Mouse (Mus musculus): ENCODE results near the gene Olfr1295. TPM values are rescaled to one million over a fixed set of nuclear protein-coding genes. Genes with fewer than 3 reads are reported as not detected.

Gene Olfr1295
- not detected for polyA plus RNA-seq (2014; fragmentation: Illumina TruSeq; extraction: RNeasy Lipid Tissue Mini Kit (QIAGEN cat#74804); ENCODE audit: low replicate concordance)

DNA sequence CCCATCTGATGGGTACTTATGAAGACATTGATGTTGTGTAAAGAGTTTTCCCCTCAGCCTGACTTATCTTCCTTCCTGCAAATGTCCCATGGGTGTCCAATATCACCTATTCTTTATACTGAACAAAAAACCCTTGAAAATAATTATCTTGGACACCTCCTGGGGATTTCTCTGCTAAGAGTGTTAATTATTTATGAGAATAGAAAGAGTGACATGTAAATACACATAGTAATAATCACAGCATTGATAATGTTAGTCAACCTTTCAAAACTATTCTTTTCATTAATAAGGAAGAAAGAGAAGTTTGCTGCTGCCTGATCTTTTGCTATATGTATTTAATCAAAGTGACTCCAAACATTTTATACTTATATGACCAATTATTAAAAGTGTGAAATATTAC lies at the start of gene Olfr1295:
Olfr1295 (minus strand) TSS at position 101 of the 400 bp plus-strand sequence.

DNA sequence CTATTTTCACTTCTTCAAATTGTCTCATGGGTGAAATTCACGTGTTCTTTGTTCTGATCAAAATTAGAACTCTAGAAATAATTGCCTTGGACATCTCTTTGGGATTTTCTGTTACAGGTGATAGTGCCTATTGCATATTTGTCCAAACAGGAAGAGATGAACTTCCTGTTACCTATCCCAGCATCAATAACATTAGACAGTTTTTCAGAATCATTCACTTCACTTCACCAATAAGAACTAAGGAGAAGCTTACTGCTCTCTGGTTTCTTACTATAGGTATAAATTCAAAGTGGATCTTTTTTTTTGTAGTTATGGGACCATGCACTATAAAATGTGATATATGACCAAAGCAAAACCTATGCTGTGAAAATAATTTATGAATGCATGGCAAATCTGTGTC lies 29.3 kb downstream of the Olfr1295 start, which contains the start of gene Olfr1294:
Olfr1294 (minus strand) TSS at position 101 of the 400 bp plus-strand sequence.

DNA sequence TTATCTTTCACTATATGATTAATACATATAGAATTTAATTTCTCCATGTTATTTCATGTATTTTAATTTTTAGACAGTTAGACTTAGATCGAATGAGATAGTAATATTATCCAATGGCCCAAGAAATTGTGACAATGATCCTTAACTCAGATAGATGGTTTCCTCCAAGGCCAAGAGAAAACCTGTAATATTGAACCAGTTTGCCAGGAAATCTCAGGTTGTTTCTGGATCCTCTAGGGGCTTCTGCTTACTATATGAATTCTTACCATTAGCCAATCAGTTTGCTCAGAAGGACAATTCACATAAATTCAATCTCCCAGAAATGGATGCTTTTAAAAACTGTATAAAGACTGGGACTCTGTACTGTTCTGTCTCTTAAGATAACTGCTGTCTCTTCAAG lies 44.6 kb downstream of the Olfr1295 start, which contains the start of gene Olfr1293-ps:
Olfr1293-ps (plus strand) TSS at position 301 of the 400 bp plus-strand sequence.

Other genes starting within 250 kb of the Olfr1295 start
- not detected for gene Olfr1281, start 243.2 kb downstream of the Olfr1295 start, polyA plus RNA-seq (2014; fragmentation: Illumina TruSeq; extraction: RNeasy Lipid Tissue Mini Kit (QIAGEN cat#74804); ENCODE audit: low replicate concordance)
- gene Olfr1282, start 233.6 kb downstream of the Olfr1295 start, polyA plus RNA-seq (2014; fragmentation: Illumina TruSeq; extraction: RNeasy Lipid Tissue Mini Kit (QIAGEN cat#74804); ENCODE audit: low replicate concordance) = not detected
- not detected for gene Olfr1283, start 202.9 kb downstream of the Olfr1295 start, polyA plus RNA-seq (2014; fragmentation: Illumina TruSeq; extraction: RNeasy Lipid Tissue Mini Kit (QIAGEN cat#74804); ENCODE audit: low replicate concordance)
- gene Olfr1284, start 194.2 kb downstream of the Olfr1295 start, polyA plus RNA-seq (2014; fragmentation: Illumina TruSeq; extraction: RNeasy Lipid Tissue Mini Kit (QIAGEN cat#74804); ENCODE audit: low replicate concordance) = not detected
- gene Olfr1286, start 146.6 kb downstream of the Olfr1295 start, polyA plus RNA-seq (2014; fragmentation: Illumina TruSeq; extraction: RNeasy Lipid Tissue Mini Kit (QIAGEN cat#74804); ENCODE audit: low replicate concordance) = not detected
- gene Olfr1287, start 120.5 kb downstream of the Olfr1295 start, polyA plus RNA-seq (2014; fragmentation: Illumina TruSeq; extraction: RNeasy Lipid Tissue Mini Kit (QIAGEN cat#74804); ENCODE audit: low replicate concordance) = not detected
- gene Olfr1288, start 95.6 kb downstream of the Olfr1295 start, polyA plus RNA-seq (2014; fragmentation: Illumina TruSeq; extraction: RNeasy Lipid Tissue Mini Kit (QIAGEN cat#74804); ENCODE audit: low replicate concordance) = not detected
- gene Olfr1289, start 88.9 kb downstream of the Olfr1295 start, polyA plus RNA-seq (2014; fragmentation: Illumina TruSeq; extraction: RNeasy Lipid Tissue Mini Kit (QIAGEN cat#74804); ENCODE audit: low replicate concordance) = not detected
- not detected for gene Olfr1290, start 75.9 kb downstream of the Olfr1295 start, polyA plus RNA-seq (2014; fragmentation: Illumina TruSeq; extraction: RNeasy Lipid Tissue Mini Kit (QIAGEN cat#74804); ENCODE audit: low replicate concordance)
- gene Olfr1291-ps1, start 72.5 kb downstream of the Olfr1295 start, polyA plus RNA-seq (2014; fragmentation: Illumina TruSeq; extraction: RNeasy Lipid Tissue Mini Kit (QIAGEN cat#74804); ENCODE audit: low replicate concordance) = not detected
- not detected for gene Olfr1293-ps, start 44.5 kb downstream of the Olfr1295 start, polyA plus RNA-seq (2014; fragmentation: Illumina TruSeq; extraction: RNeasy Lipid Tissue Mini Kit (QIAGEN cat#74804); ENCODE audit: low replicate concordance)
- gene Olfr1294, start 29.4 kb downstream of the Olfr1295 start, polyA plus RNA-seq (2014; fragmentation: Illumina TruSeq; extraction: RNeasy Lipid Tissue Mini Kit (QIAGEN cat#74804); ENCODE audit: low replicate concordance) = not detected
- not detected for gene Olfr1297, start 56.8 kb upstream of the Olfr1295 start, polyA plus RNA-seq (2014; fragmentation: Illumina TruSeq; extraction: RNeasy Lipid Tissue Mini Kit (QIAGEN cat#74804); ENCODE audit: low replicate concordance)
- gene Olfr1298, start 79.5 kb upstream of the Olfr1295 start, polyA plus RNA-seq (2014; fragmentation: Illumina TruSeq; extraction: RNeasy Lipid Tissue Mini Kit (QIAGEN cat#74804); ENCODE audit: low replicate concordance) = not detected
- gene Olfr1299, start 91.7 kb upstream of the Olfr1295 start, polyA plus RNA-seq (2014; fragmentation: Illumina TruSeq; extraction: RNeasy Lipid Tissue Mini Kit (QIAGEN cat#74804); ENCODE audit: low replicate concordance) = not detected
- not detected for gene Olfr1301, start 181.3 kb upstream of the Olfr1295 start, polyA plus RNA-seq (2014; fragmentation: Illumina TruSeq; extraction: RNeasy Lipid Tissue Mini Kit (QIAGEN cat#74804); ENCODE audit: low replicate concordance)
- not detected for gene Olfr1302, start 207.7 kb upstream of the Olfr1295 start, polyA plus RNA-seq (2014; fragmentation: Illumina TruSeq; extraction: RNeasy Lipid Tissue Mini Kit (QIAGEN cat#74804); ENCODE audit: low replicate concordance)

Measured in small intestine, adult 10 weeks (tissue).